ENCODE assay signal across 11 mouse cellular contexts in the genomic region with DNA sequence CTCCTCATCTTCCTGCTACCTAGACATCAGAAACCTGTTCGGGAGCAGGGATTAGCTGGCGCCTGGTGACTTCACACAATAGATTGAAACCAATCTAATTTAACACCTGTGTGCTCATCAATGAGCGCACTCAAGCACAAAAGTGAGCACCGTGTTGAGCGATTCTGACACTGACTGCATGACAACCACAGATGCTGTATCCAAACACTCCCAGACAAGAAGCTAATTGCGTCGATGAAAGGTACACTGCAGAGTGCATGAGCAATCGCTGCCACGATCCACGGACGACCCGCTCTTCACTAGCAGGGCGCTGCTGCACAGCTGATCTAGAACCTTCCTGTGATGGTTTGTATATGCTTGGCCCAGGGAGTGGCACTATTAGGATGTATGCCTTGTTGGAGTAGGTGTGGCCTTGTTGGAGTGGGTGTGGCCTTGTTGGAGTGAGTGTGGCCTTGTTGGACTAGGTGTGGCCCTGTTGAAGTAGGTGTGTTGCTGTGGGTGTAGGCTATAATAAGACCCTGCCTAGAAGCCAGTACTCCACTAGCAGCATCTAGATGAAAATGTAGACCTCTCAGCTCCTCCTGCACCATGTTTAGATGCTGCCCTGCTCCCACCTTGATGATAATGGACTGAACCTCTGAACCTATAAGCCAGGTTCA.
DNase-seq lines count a peak whose midpoint lies in the region; ATAC-seq lines count a peak whose summit lies in the region.
"Had no signal": no experiment of that assay in that cellular context is flagged by ENCODE, and none has a peak within 500 bp of the region (broad histone marks: within the 10 kb centered on the region; RNA-seq: fewer than 3 reads in every experiment).

No protein-coding gene starts in this region.

- DNase-seq in limb, embryonic 10.5 days (ENCODE audit: low spot score), result no peak
- no peak for DNase-seq in ovary, postnatal 14 days (ENCODE audit: low spot score)
- no peak for DNase-seq in left cerebral cortex, postnatal 4 days
- DNase-seq: kidney, adult 18-20 months; right cerebral cortex, postnatal 25 days had no signal

- H3K9ac ChIP-seq in limb, embryonic 12.5 days (replicated peaks), result no peak overlapping the region
- H3K9ac ChIP-seq in embryonic facial prominence, embryonic 12.5 days, result no peak overlapping the region
- H3K9ac ChIP-seq in hindbrain, embryonic 16.5 days (ENCODE audit: low read depth, low read length), result no peak overlapping the region
- H3K9ac ChIP-seq in neural tube, embryonic 15.5 days (replicated peaks), result no peak overlapping the region
- H3K9ac ChIP-seq in heart, embryonic 11.5 days (ENCODE audit: low read depth, low read length), result no peak overlapping the region
- H3K9ac ChIP-seq: heart, embryonic 13.5 days had no signal

- peaks cover 47% of the 10 kb centered on the region for H3K4me1 ChIP-seq in limb, embryonic 12.5 days (replicated peaks)
- H3K4me1 ChIP-seq in limb, embryonic 10.5 days, result peaks cover 57% of the 10 kb centered on the region
- peaks cover 12% of the 10 kb centered on the region; the same call in 1 of the 2 replicates for H3K4me1 ChIP-seq in embryonic facial prominence, embryonic 12.5 days
- peaks cover 18% of the 10 kb centered on the region for H3K4me1 ChIP-seq in hindbrain, embryonic 16.5 days (ENCODE audit: control insufficient read depth, insufficient read depth, low read depth, low read length)
- peaks cover 28% of the 10 kb centered on the region for H3K4me1 ChIP-seq in neural tube, embryonic 15.5 days
- peaks cover 9% of the 10 kb centered on the region for H3K4me1 ChIP-seq in heart, embryonic 11.5 days (ENCODE audit: control insufficient read depth, insufficient read depth, low read length)

- no peak overlapping the region for H3K4me3 ChIP-seq in limb, embryonic 12.5 days (replicated peaks)
- no peak overlapping the region for H3K4me3 ChIP-seq in limb, embryonic 10.5 days
- no peak overlapping the region for H3K4me3 ChIP-seq in embryonic facial prominence, embryonic 12.5 days
- H3K4me3 ChIP-seq in hindbrain, embryonic 16.5 days (ENCODE audit: low read length), result no peak overlapping the region
- H3K4me3 ChIP-seq in neural tube, embryonic 15.5 days (replicated peaks), result no peak overlapping the region
- no peak overlapping the region for H3K4me3 ChIP-seq in heart, embryonic 11.5 days (ENCODE audit: low read depth, low read length)
- H3K4me3 ChIP-seq: heart, embryonic 13.5 days had no signal

- H3K4me2 ChIP-seq in limb, embryonic 12.5 days, result no peak overlapping the region
- H3K4me2 ChIP-seq in embryonic facial prominence, embryonic 12.5 days (replicated peaks), result no peak overlapping the region
- no peak overlapping the region for H3K4me2 ChIP-seq in hindbrain, embryonic 16.5 days (ENCODE audit: low read length)
- no peak overlapping the region for H3K4me2 ChIP-seq in neural tube, embryonic 15.5 days
- no peak overlapping the region for H3K4me2 ChIP-seq in heart, embryonic 11.5 days
- H3K4me2 ChIP-seq: heart, embryonic 13.5 days had no signal

- 90% methylated on average over 13 of the region's 13 CpGs for WGBS in limb, embryonic 12.5 days
- WGBS in limb, embryonic 10.5 days, result 96% methylated on average over 13 of the region's 13 CpGs
- 85% methylated on average over 13 of the region's 13 CpGs for WGBS in embryonic facial prominence, embryonic 12.5 days
- 50% methylated on average over 13 of the region's 13 CpGs for WGBS in hindbrain, embryonic 16.5 days
- WGBS in neural tube, embryonic 15.5 days, result 59% methylated on average over 13 of the region's 13 CpGs
- 94% methylated on average over 13 of the region's 13 CpGs for WGBS in heart, embryonic 11.5 days (ENCODE audit: insufficient replicate concordance)

- intact Hi-C loops in left cerebral cortex, postnatal 4 days (cut with DNase I), result no loop called here

- H3K36me3 ChIP-seq in limb, embryonic 12.5 days, result peaks cover 3% of the 10 kb centered on the region; the same call in 1 of the 2 replicates
- H3K36me3 ChIP-seq in limb, embryonic 10.5 days, result peaks cover 25% of the 10 kb centered on the region
- no peaks in the 10 kb centered on the region for H3K36me3 ChIP-seq in embryonic facial prominence, embryonic 12.5 days
- H3K36me3 ChIP-seq in hindbrain, embryonic 16.5 days (ENCODE audit: control insufficient read depth, insufficient read depth, low read length), result no peaks in the 10 kb centered on the region
- H3K36me3 ChIP-seq in neural tube, embryonic 15.5 days, result no peaks in the 10 kb centered on the region
- H3K36me3 ChIP-seq in heart, embryonic 11.5 days (ENCODE audit: control insufficient read depth, insufficient read depth, low read length), result no peaks in the 10 kb centered on the region
- H3K36me3 ChIP-seq: heart, embryonic 13.5 days had no signal

- 0 out of 2 replicates have a peak overlapping the region, but pooled peaks have one; percentile 17 for H3K27ac ChIP-seq in limb, embryonic 12.5 days
- H3K27ac ChIP-seq in limb, embryonic 10.5 days, result no peak overlapping the region
- H3K27ac ChIP-seq in embryonic facial prominence, embryonic 12.5 days, result no peak overlapping the region
- peak overlapping the region; percentile 45; the same call in 1 of the 2 replicates for H3K27ac ChIP-seq in hindbrain, embryonic 16.5 days (ENCODE audit: low read depth, low read length)
- peak overlapping the region; percentile 58 for H3K27ac ChIP-seq in neural tube, embryonic 15.5 days (replicated peaks)
- H3K27ac ChIP-seq in heart, embryonic 11.5 days (ENCODE audit: low read depth, low read length), result no peak overlapping the region
- H3K27ac ChIP-seq: heart, embryonic 13.5 days had no signal

- H3K27me3 ChIP-seq in limb, embryonic 12.5 days, result no peaks in the 10 kb centered on the region
- no peaks in the 10 kb centered on the region for H3K27me3 ChIP-seq in limb, embryonic 10.5 days (ENCODE audit: low read depth, poor library complexity, severe bottlenecking)
- H3K27me3 ChIP-seq in embryonic facial prominence, embryonic 12.5 days, result no peaks in the 10 kb centered on the region
- no peaks in the 10 kb centered on the region for H3K27me3 ChIP-seq in hindbrain, embryonic 16.5 days (replicated peaks; ENCODE audit: control insufficient read depth, insufficient read depth, low read length)
- H3K27me3 ChIP-seq in neural tube, embryonic 15.5 days (replicated peaks), result no peaks in the 10 kb centered on the region
- H3K27me3 ChIP-seq in heart, embryonic 11.5 days (ENCODE audit: control insufficient read depth, insufficient read depth, low read length), result no peaks in the 10 kb centered on the region
- H3K27me3 ChIP-seq: heart, embryonic 13.5 days had no signal

- no peak for ATAC-seq in limb, embryonic 12.5 days (ENCODE audit: insufficient number of reproducible peaks, insufficient read depth, low FRiP score, low TSS enrichment, low read depth)
- 0 out of 2 replicates have a peak, but pooled peaks have one; percentile 22 for ATAC-seq in embryonic facial prominence, embryonic 12.5 days (ENCODE audit: insufficient number of reproducible peaks, insufficient read depth, low FRiP score, low TSS enrichment)
- peak; percentile 43; the same call in 1 of the 2 replicates for ATAC-seq in hindbrain, embryonic 16.5 days
- peak; percentile 50 for ATAC-seq in neural tube, embryonic 15.5 days (ENCODE audit: low FRiP score)
- ATAC-seq in heart, embryonic 11.5 days (replicated peaks; ENCODE audit: insufficient number of reproducible peaks, low FRiP score, low TSS enrichment), result no peak

- no peaks in the 10 kb centered on the region for H3K9me3 ChIP-seq in limb, embryonic 12.5 days
- no peaks in the 10 kb centered on the region for H3K9me3 ChIP-seq in limb, embryonic 10.5 days (replicated peaks)
- no peaks in the 10 kb centered on the region for H3K9me3 ChIP-seq in embryonic facial prominence, embryonic 12.5 days
- no peaks in the 10 kb centered on the region for H3K9me3 ChIP-seq in hindbrain, embryonic 16.5 days (ENCODE audit: control insufficient read depth, low read length)
- no peaks in the 10 kb centered on the region for H3K9me3 ChIP-seq in neural tube, embryonic 15.5 days (replicated peaks)
- no peaks in the 10 kb centered on the region for H3K9me3 ChIP-seq in heart, embryonic 11.5 days (replicated peaks; ENCODE audit: control insufficient read depth, low read length)
- H3K9me3 ChIP-seq: heart, embryonic 13.5 days had no signal

Comparison
In these comparisons a context has a peak if more than half of its experiments do, and no peak if none do; other contexts are left out.
1. H3K27ac ChIP-seq: peak in limb, embryonic 12.5 days (single experiment), hindbrain, embryonic 16.5 days (single experiment) and neural tube, embryonic 15.5 days (single experiment); none in limb, embryonic 10.5 days (single experiment), embryonic facial prominence, embryonic 12.5 days (single experiment) and heart, embryonic 11.5 days (single experiment).
2. ATAC-seq: peak in embryonic facial prominence, embryonic 12.5 days (single experiment), hindbrain, embryonic 16.5 days (single experiment) and neural tube, embryonic 15.5 days (single experiment); none in limb, embryonic 12.5 days (single experiment) and heart, embryonic 11.5 days (single experiment).